Mouse (Mus musculus) neural tube, embryonic 11.5 days (tissue): ENCODE data around the gene Peli2. TPM values are rescaled to one million over a fixed set of nuclear protein-coding genes. Genes with fewer than 3 reads are reported as not detected.

ENCODE experiments used
- ATAC-seq: fragments of 200-750 bp; cut with Nextera tagmentation; 2 replicates; pipeline ENCODE4 v1.8.0; 2017; ENCODE audit warnings: moderate number of reproducible peaks, mild to moderate bottlenecking, moderate TSS enrichment, moderate library complexity; ENCODE audit not compliant: insufficient read depth, low FRiP score, low TSS enrichment
- DNase-seq: peaks from one replicate; pipeline ENCODE4 v3.0.0-alpha.2; 2015; ENCODE audit warnings: low spot score
- H3K27ac ChIP-seq: fragments of 300-500 bp; sonication (generic); 2 replicates; pipeline ENCODE4 v1.5.1; 2014; ENCODE audit warnings: low read depth, mild to moderate bottlenecking, low read length
- H3K27me3 ChIP-seq: fragments of 300-500 bp; sonication (generic); 2 replicates; pipeline ENCODE4 v1.6.1; 2014; ENCODE audit warnings: mild to moderate bottlenecking, low read length, mixed read lengths; ENCODE audit not compliant: control insufficient read depth, insufficient read depth
- H3K36me3 ChIP-seq: fragments of 300-500 bp; sonication (generic); 2 replicates; pipeline ENCODE4 v1.6.1; 2014; ENCODE audit warnings: mild to moderate bottlenecking, low read length, moderate library complexity, mixed read lengths; ENCODE audit not compliant: control insufficient read depth, insufficient read depth
- H3K4me1 ChIP-seq: fragments of 300-500 bp; sonication (generic); 2 replicates; pipeline ENCODE4 v1.6.1; 2014; ENCODE audit warnings: low read length, mixed read lengths; ENCODE audit not compliant: control insufficient read depth, insufficient read depth
- H3K4me2 ChIP-seq: fragments of 300-500 bp; sonication (generic); 2 replicates; pipeline ENCODE4 v1.6.1; 2014; ENCODE audit warnings: low read depth, mild to moderate bottlenecking, moderate library complexity
- H3K4me3 ChIP-seq: fragments of 300-500 bp; sonication (generic); 2 replicates; pipeline ENCODE4 v1.5.1; 2014; ENCODE audit warnings: low read depth, low read length
- H3K9ac ChIP-seq: fragments of 300-500 bp; sonication (generic); 2 replicates; pipeline ENCODE4 v1.6.1; 2014; ENCODE audit warnings: mild to moderate bottlenecking, low read length
- H3K9me3 ChIP-seq: fragments of 300-500 bp; sonication (generic); 2 replicates; pipeline ENCODE4 v1.6.1; 2016; ENCODE audit warnings: low read length; ENCODE audit not compliant: control insufficient read depth
- WGBS: fragments of 180-500 bp; shearing (Covaris S2); extraction: QIAGEN DNeasy Blood & Tissue Kit; methylation state at CpG from one replicate; pipeline ENCODE4 v1.1.7; 2014; 5-methylcytosine and 5-hydroxymethylcytosine counted together
- polyA plus RNA-seq: library from polyadenylated mRNA; unstranded; fragments of >200 nt; fragmentation: Nextera tagmentation; extraction: Ambion mirVana; gene quantifications from 2 replicates; pipeline ENCODE4 v1.2.1, GENCODE M21; 2014

Peli2 gene
- polyA plus RNA-seq, 1 experiment from 2014 or later: 18.7 TPM

- no peak for ATAC-seq
- no peaks in the 10 kb centered on the region for H3K9me3 ChIP-seq
Measured at GRCm38 (mm10) chr14:48151554-48151953, 30.9 kb downstream of the Peli2 start.

GRCm38 (mm10) chr14:48153064-48153463 lies 32.4 kb downstream of the Peli2 start:
- no peak overlapping the region for H3K4me2 ChIP-seq
- no peak overlapping the region for H3K27ac ChIP-seq
- no peaks in the 10 kb centered on the region for H3K36me3 ChIP-seq
- H3K9ac ChIP-seq: no peak overlapping the region
- 78% methylated on average over 2 of the region's 2 CpGs for WGBS
- H3K4me3 ChIP-seq: no peak overlapping the region
- ATAC-seq (no peak), DNase-seq (no peak)
- H3K27me3 ChIP-seq: no peaks in the 10 kb centered on the region
- H3K4me1 ChIP-seq: no peaks in the 10 kb centered on the region
- H3K9me3 ChIP-seq: no peaks in the 10 kb centered on the region

More at GRCm38 (mm10) chr14:48151554-48151953, 30.9 kb downstream of the Peli2 start:
- no peak for DNase-seq
- H3K4me2 ChIP-seq: no peak overlapping the region
- no peak overlapping the region for H3K9ac ChIP-seq
- no peak overlapping the region for H3K4me3 ChIP-seq
- no peaks in the 10 kb centered on the region for H3K4me1 ChIP-seq
- H3K27ac ChIP-seq: no peak overlapping the region
- no peaks in the 10 kb centered on the region for H3K27me3 ChIP-seq
- 81% methylated on average over 2 of the region's 2 CpGs for WGBS
- no peaks in the 10 kb centered on the region for H3K36me3 ChIP-seq

- H3K9ac ChIP-seq: no peak overlapping the region
- DNase-seq (no peak), ATAC-seq (no peak)
- H3K9me3 ChIP-seq: no peaks in the 10 kb centered on the region
- no peak overlapping the region for H3K27ac ChIP-seq
- no peaks in the 10 kb centered on the region for H3K36me3 ChIP-seq
- no peaks in the 10 kb centered on the region for H3K27me3 ChIP-seq
- no peaks in the 10 kb centered on the region for H3K4me1 ChIP-seq
- H3K4me2 ChIP-seq: no peak overlapping the region
- H3K4me3 ChIP-seq: no peak overlapping the region
- 86% methylated on average over 5 of the region's 5 CpGs for WGBS
Measured at GRCm38 (mm10) chr14:48153865-48154511, 33.4 kb downstream of the Peli2 start.

- no peaks in the 10 kb centered on the region for H3K4me1 ChIP-seq
- H3K4me3 ChIP-seq: no peak overlapping the region
- no peaks in the 10 kb centered on the region for H3K9me3 ChIP-seq
- no peaks in the 10 kb centered on the region for H3K36me3 ChIP-seq
- H3K27me3 ChIP-seq: no peaks in the 10 kb centered on the region
- ATAC-seq (no peak), DNase-seq (no peak)
- no peak overlapping the region for H3K9ac ChIP-seq
- H3K27ac ChIP-seq: no peak overlapping the region
- no peak overlapping the region for H3K4me2 ChIP-seq
- WGBS: 64% methylated on average over 8 of the region's 8 CpGs
Measured at GRCm38 (mm10) chr14:48154641-48155040, 34.0 kb downstream of the Peli2 start.

- Histone ChIP-seq H3K27ac (no peak overlapping the region), H3K4me1 (no peaks in the 10 kb centered on the region), H3K4me2 (no peak overlapping the region), H3K36me3 (no peaks in the 10 kb centered on the region), H3K27me3 (no peaks in the 10 kb centered on the region), H3K9me3 (no peaks in the 10 kb centered on the region), H3K9ac (no peak overlapping the region), H3K4me3 (no peak overlapping the region)
- no peak for ATAC-seq
- WGBS: 83% methylated on average over 13 of the region's 13 CpGs
- no peak for DNase-seq
Measured at GRCm38 (mm10) chr14:48155153-48155552, 34.5 kb downstream of the Peli2 start.

GRCm38 (mm10) chr14:48157085-48157484 lies 36.5 kb downstream of the Peli2 start:
- DNase-seq (no peak), ATAC-seq (no peak)
- Histone ChIP-seq H3K4me2 (no peak overlapping the region), H3K4me1 (no peaks in the 10 kb centered on the region), H3K27ac (no peak overlapping the region), H3K36me3 (no peaks in the 10 kb centered on the region), H3K9me3 (no peaks in the 10 kb centered on the region), H3K4me3 (no peak overlapping the region), H3K27me3 (no peaks in the 10 kb centered on the region), H3K9ac (no peak overlapping the region)
- 85% methylated on average over 3 of the region's 3 CpGs for WGBS

GRCm38 (mm10) chr14:48157835-48158234 lies 37.2 kb downstream of the Peli2 start:
- Histone ChIP-seq H3K9me3 (no peaks in the 10 kb centered on the region), H3K9ac (no peak overlapping the region), H3K4me1 (no peaks in the 10 kb centered on the region), H3K4me2 (no peak overlapping the region), H3K36me3 (no peaks in the 10 kb centered on the region), H3K27ac (no peak overlapping the region), H3K4me3 (no peak overlapping the region), H3K27me3 (no peaks in the 10 kb centered on the region)
- DNase-seq (no peak), ATAC-seq (no peak)
- 91% methylated on average over 8 of the region's 8 CpGs for WGBS

- Histone ChIP-seq H3K4me1 (peaks cover 2% of the 10 kb centered on the region; the same call in 1 of the 2 replicates), H3K27me3 (no peaks in the 10 kb centered on the region), H3K36me3 (no peaks in the 10 kb centered on the region), H3K4me3 (no peak overlapping the region), H3K9me3 (no peaks in the 10 kb centered on the region), H3K4me2 (no peak overlapping the region), H3K9ac (no peak overlapping the region), H3K27ac (no peak overlapping the region)
- ATAC-seq: no peak
- no peak for DNase-seq
- WGBS: 51% methylated on average over 3 of the region's 3 CpGs
Measured at GRCm38 (mm10) chr14:48159401-48159800, 38.8 kb downstream of the Peli2 start.

- DNase-seq (no peak), ATAC-seq (no peak)
- Histone ChIP-seq H3K4me3 (no peak overlapping the region), H3K4me1 (peaks cover 4% of the 10 kb centered on the region; the same call in 1 of the 2 replicates), H3K9me3 (no peaks in the 10 kb centered on the region), H3K27ac (no peak overlapping the region), H3K27me3 (no peaks in the 10 kb centered on the region), H3K4me2 (no peak overlapping the region), H3K36me3 (no peaks in the 10 kb centered on the region), H3K9ac (no peak overlapping the region)
- whole genome bisulfite sequencing: 90% methylated on average over 14 of the region's 14 CpGs
Measured at GRCm38 (mm10) chr14:48162446-48162845, 41.8 kb downstream of the Peli2 start.
